Mouse (Mus musculus) midbrain, embryonic 11.5 days (tissue): ENCODE results near the gene Olfr768. TPM values are rescaled to one million over a fixed set of nuclear protein-coding genes. Genes with fewer than 3 reads are reported as not detected.
"Not testable (repeated sequence)": the region's sequence is repeated elsewhere in the genome, so short reads cannot be mapped to it uniquely, and the experiment has no call there.

Experiments
- ATAC-seq: fragments of 200-750 bp; cut with Nextera tagmentation; 2 replicates; pipeline ENCODE4 v1.8.0; 2017; ENCODE audit warnings: moderate TSS enrichment, moderate library complexity; ENCODE audit not compliant: low FRiP score
- DNase-seq: peaks from one replicate; pipeline ENCODE4 v3.0.0; 2015; ENCODE audit warnings: low spot score; ENCODE audit errors: missing footprints
- H3K27ac ChIP-seq: fragments of 300-500 bp; sonication (generic); 2 replicates; pipeline ENCODE4 v1.5.1; 2014; ENCODE audit warnings: low read depth, low read length
- H3K27me3 ChIP-seq: fragments of 300-500 bp; sonication (generic); 2 replicates; pipeline ENCODE4 v1.6.1; 2014; ENCODE audit warnings: mild to moderate bottlenecking, low read length, moderate library complexity, mixed read lengths; ENCODE audit not compliant: control insufficient read depth, insufficient read depth
- H3K36me3 ChIP-seq: fragments of 300-500 bp; sonication (generic); 2 replicates; pipeline ENCODE4 v1.6.1; 2014; ENCODE audit warnings: mild to moderate bottlenecking, low read length, moderate library complexity, mixed read lengths; ENCODE audit not compliant: control insufficient read depth, insufficient read depth
- H3K4me1 ChIP-seq: fragments of 300-500 bp; sonication (generic); 2 replicates; pipeline ENCODE4 v1.6.1; 2014; ENCODE audit warnings: low read length; ENCODE audit not compliant: control insufficient read depth, insufficient read depth
- H3K4me2 ChIP-seq: fragments of 300-500 bp; sonication (generic); 2 replicates; pipeline ENCODE4 v1.6.1; 2014; ENCODE audit warnings: mild to moderate bottlenecking, moderate library complexity
- H3K4me3 ChIP-seq: fragments of 300-500 bp; sonication (generic); 2 replicates; pipeline ENCODE4 v1.5.1; 2014; ENCODE audit warnings: low read depth, low read length
- H3K9ac ChIP-seq: fragments of 300-500 bp; sonication (generic); 2 replicates; pipeline ENCODE4 v1.6.1; 2014; ENCODE audit warnings: low read length
- H3K9me3 ChIP-seq: fragments of 300-500 bp; sonication (generic); 2 replicates; pipeline ENCODE4 v1.6.1; 2016; ENCODE audit warnings: low read length; ENCODE audit not compliant: control insufficient read depth
- whole genome bisulfite sequencing: fragments of 180-500 bp; shearing (Covaris S2); extraction: QIAGEN DNeasy Blood & Tissue Kit; methylation state at CpG from one replicate; pipeline ENCODE4 v1.1.7; 2014; 5-methylcytosine and 5-hydroxymethylcytosine counted together
- polyA plus RNA-seq: library from polyadenylated mRNA; unstranded; fragments of >200 nt; fragmentation: Nextera tagmentation; extraction: Ambion mirVana; gene quantifications from 2 replicates; pipeline ENCODE4 v1.2.1, GENCODE M21; 2014

Olfr768 gene
- polyA plus RNA-seq, result not detected in 2 replicates

DNA sequence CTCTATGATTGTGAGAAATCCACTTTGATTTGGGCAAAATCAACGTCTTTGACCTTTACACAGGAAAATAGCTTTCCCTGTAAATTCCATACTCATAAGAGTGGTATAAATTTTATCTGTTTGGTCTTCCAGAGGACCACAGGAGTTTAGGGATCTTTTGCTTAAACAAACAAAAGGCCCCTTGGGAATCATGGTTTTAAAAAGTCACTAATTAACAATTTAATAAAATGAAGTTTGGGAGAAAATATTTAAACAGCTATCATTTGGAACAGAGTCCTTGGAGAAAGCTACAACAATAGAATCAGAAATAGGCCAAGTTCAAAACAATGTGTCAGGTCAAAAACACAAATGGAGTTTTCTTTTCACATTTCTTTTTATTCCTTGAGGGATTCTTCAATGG is at the start of gene Olfr768:
Gene Olfr768 (minus strand): TSS at position 101 of the 400 bp plus-strand sequence.
- Histone ChIP-seq H3K27me3 (no peaks in the 10 kb centered on the region), H3K4me1 (no peaks in the 10 kb centered on the region), H3K27ac (no peak within 1 kb of the TSS), H3K9me3 (no peaks in the 10 kb centered on the region), H3K36me3 (no peaks in the 10 kb centered on the region), H3K4me3 (no peak within 1 kb of the TSS), H3K9ac (no peak within 1 kb of the TSS), H3K4me2 (no peak within 1 kb of the TSS)
- ATAC-seq (no peak), DNase-seq (no peak)
- WGBS, result 89% methylated on average over 1 of the region's 1 CpGs

DNA sequence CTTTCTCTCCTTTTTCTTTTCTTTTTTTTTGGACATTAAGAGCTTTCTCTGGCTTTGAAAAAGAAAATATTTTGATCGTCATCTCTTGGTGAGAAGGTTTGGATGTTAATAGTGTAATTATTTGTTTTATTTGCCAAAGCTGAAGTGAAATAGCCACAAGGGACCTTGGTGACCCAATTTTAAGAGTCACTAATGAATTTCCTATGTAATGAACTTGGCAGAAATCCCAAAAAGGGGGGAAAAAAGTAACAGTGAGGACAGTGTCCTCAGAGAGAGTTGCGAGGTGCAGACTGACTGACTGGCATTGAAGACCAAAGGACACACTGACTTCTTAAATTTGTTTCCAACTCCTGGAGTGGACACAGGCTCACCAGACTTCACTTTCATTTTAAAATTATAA is 39.7 kb upstream of the Olfr768 start, which contains the start of gene Olfr770:
Gene Olfr770 (minus strand): TSS at position 101 of the 400 bp plus-strand sequence.
- no peaks in the 10 kb centered on the region for H3K36me3 ChIP-seq
- H3K4me1 ChIP-seq, result no peaks in the 10 kb centered on the region
- H3K27me3 ChIP-seq, result no peaks in the 10 kb centered on the region
- DNase-seq, result no peak
- H3K27ac ChIP-seq, result no peak within 1 kb of the TSS
- WGBS, result 89% methylated on average over 2 of the region's 2 CpGs
- H3K9ac ChIP-seq, result no peak within 1 kb of the TSS
- no peak within 1 kb of the TSS for H3K4me2 ChIP-seq
- ATAC-seq, result no peak
- no peak within 1 kb of the TSS for H3K4me3 ChIP-seq
- no peaks in the 10 kb centered on the region for H3K9me3 ChIP-seq

DNA sequence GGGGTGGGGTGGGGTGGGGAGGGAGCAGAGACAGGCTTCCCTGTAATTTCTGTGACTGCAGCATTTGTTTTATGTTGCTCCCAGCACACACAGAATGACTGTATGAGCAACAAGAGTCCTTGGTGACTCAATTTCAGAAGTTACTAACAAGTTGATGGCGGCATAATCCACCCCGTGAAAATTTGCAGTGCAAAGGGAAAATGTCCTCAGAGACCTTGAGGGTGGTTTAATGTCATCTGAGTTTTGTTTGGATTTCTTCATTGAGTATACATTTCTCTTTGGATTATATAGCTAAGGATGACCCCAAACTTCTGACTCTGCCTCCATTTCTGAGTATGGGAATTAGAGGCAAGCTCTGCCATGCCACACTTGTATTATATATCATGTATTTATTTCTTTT is 18.6 kb upstream of the Olfr768 start, which contains the start of gene Olfr769:
Gene Olfr769 (minus strand): TSS at position 101 of the 400 bp plus-strand sequence.
- DNase-seq (no peak), ATAC-seq (no peak)
- Histone ChIP-seq H3K4me3 (no peak within 1 kb of the TSS), H3K4me1 (no peaks in the 10 kb centered on the region), H3K27ac (no peak within 1 kb of the TSS), H3K9me3 (no peaks in the 10 kb centered on the region), H3K4me2 (no peak within 1 kb of the TSS), H3K27me3 (no peaks in the 10 kb centered on the region), H3K9ac (no peak within 1 kb of the TSS), H3K36me3 (no peaks in the 10 kb centered on the region)
- WGBS, result 92% methylated on average over 2 of the region's 2 CpGs

DNA sequence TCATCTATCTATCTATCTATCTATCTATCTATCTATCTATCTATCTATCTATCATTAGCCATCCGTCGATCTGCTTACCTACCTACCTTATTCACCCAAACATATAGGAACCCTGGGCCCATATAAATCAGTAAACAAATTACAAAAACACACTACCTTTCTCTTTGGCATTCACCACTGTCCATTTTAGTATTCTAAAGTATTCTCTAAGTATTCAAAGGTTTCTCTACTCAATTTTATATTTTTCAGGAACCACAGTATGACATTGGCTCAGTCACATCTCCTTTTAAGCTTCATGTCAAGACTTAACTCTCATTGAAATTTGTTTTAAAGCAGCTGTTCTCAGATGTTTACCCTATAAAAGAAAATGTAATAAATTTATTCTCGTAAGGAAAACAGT is 16.0 kb upstream of the Olfr768 start:
- H3K4me1 ChIP-seq, result no peaks in the 10 kb centered on the region
- WGBS, result 92% methylated on average over 3 of the region's 3 CpGs
- H3K27ac ChIP-seq, result no peak overlapping the region
- DNase-seq, result no peak
- no peak overlapping the region for H3K4me3 ChIP-seq
- no peak overlapping the region for H3K4me2 ChIP-seq
- H3K9ac ChIP-seq, result no peak overlapping the region
- H3K9me3 ChIP-seq, result no peaks in the 10 kb centered on the region
- H3K27me3 ChIP-seq, result no peaks in the 10 kb centered on the region
- ATAC-seq, result no peak
- H3K36me3 ChIP-seq, result no peaks in the 10 kb centered on the region

DNA sequence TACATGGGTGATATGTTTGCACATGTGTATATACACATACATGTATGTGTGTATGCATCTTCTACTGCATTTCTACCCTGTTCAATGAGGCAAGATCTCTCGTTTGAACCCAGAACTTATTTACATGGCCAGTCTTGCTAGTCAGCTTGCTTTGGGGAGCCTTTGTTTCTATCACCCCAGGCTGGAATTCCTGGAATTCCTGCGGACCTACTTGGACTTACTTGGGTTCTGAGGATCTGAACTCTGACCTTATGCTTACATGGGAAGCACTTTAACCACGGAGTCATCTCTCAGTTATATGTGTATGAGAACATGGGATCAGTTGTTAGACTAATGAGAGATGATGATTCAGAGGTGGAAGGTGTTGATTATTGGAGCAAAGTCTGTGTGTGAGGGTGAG is 2.1 kb upstream of the Olfr768 start:
- Histone ChIP-seq H3K36me3 (no peaks in the 10 kb centered on the region), H3K4me2 (no peak overlapping the region), H3K4me1 (no peaks in the 10 kb centered on the region), H3K27ac (no peak overlapping the region), H3K9me3 (no peaks in the 10 kb centered on the region), H3K9ac (no peak overlapping the region), H3K4me3 (no peak overlapping the region), H3K27me3 (no peaks in the 10 kb centered on the region)
- DNase-seq (no peak), ATAC-seq (no peak)
- WGBS, result 43% methylated on average over 3 of the region's 3 CpGs

DNA sequence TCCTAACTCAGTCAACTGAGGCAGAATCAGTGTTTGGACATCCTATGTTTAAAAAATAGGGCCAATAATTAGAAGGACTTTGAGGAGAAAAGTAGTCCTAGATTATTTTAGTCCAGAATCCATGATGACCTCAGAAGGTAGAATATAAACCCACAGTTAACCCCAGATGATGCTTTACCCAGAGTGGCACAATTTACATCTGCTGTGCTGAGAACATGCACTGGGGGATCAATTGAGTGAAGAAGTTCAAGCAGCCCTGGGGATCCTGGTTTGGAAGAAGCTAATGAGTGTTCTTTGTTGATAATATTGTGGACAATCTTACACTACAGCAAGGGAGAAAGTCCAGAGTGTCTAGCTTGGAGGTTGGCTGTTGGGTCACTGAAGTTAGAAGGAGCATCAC is 16.4 kb downstream of the Olfr768 start, which contains the start of gene Olfr767:
Gene Olfr767 (minus strand): TSS at position 101 of the 400 bp plus-strand sequence.
- not testable (repeated sequence) for H3K9me3 ChIP-seq, ATAC-seq, H3K9ac ChIP-seq

DNA sequence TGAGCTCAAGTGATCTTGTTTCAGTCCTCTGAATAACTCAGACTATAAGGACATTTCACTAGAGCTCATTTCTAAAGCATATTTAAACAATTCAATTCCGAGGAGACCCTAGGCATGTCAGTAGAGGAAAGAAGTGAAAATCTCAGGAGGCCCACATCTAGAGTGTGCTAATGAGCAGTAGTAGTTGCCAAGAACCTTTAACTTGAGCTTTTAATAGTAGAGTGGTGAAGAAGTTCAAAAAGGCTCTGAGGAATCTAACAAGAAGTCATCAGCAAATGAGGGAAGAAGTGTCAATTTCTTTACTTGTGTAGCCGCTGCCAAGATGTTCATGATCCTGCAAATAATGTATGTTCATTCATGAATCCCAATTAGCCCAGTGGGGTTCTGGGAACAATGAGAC is 30.3 kb downstream of the Olfr768 start, which contains the start of gene Olfr766-ps1:
Gene Olfr766-ps1 (minus strand): TSS at position 101 of the 400 bp plus-strand sequence.
- ATAC-seq (no peak), DNase-seq (no peak)
- WGBS, result 89% methylated on average over 2 of the region's 2 CpGs
- Histone ChIP-seq H3K27ac (no peak within 1 kb of the TSS), H3K36me3 (no peaks in the 10 kb centered on the region), H3K27me3 (no peaks in the 10 kb centered on the region), H3K9ac (no peak within 1 kb of the TSS), H3K4me2 (no peak within 1 kb of the TSS), H3K4me1 (no peaks in the 10 kb centered on the region), H3K4me3 (no peak within 1 kb of the TSS), H3K9me3 (no peaks in the 10 kb centered on the region)

More for the DNA sequence above, 16.4 kb downstream of the Olfr768 start, which contains the start of gene Olfr767:
- not testable (repeated sequence) for H3K36me3 ChIP-seq, H3K27me3 ChIP-seq, DNase-seq, H3K27ac ChIP-seq, H3K4me3 ChIP-seq, H3K4me2 ChIP-seq, H3K4me1 ChIP-seq

DNA sequence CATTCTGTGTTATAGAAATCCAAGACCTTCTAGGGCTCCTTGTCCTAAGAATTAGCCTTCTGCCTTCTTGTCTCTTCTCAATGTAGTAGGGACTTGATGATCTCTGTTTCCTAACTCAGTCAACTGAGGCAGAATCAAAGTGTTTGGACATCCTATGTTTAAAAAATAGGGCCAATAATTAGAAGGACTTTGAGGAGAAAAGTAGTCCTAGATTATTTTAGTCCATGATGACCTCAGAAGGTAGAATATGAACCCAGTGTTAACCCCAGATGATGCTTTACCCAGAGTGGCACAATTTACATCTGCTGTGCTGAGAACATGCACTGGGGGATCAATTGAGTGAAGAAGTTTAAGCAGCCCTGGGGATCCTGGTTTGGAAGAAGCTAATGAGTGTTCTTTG is 49.3 kb downstream of the Olfr768 start, which contains the start of gene Olfr765:
Gene Olfr765 (minus strand): TSS at position 101 of the 400 bp plus-strand sequence.
- not testable (repeated sequence) for H3K4me1 ChIP-seq, H3K27me3 ChIP-seq, H3K27ac ChIP-seq, H3K9me3 ChIP-seq, H3K36me3 ChIP-seq, H3K4me2 ChIP-seq, ATAC-seq, DNase-seq, H3K9ac ChIP-seq, H3K4me3 ChIP-seq
